Mouse (Mus musculus) ES-E14 (cell line): ENCODE measurements around the gene Alppl2. TPM values are rescaled to one million over a fixed set of nuclear protein-coding genes. Genes with fewer than 3 reads are reported as not detected.

Source experiments
- DNase-seq: peaks from one replicate; pipeline ENCODE4 v3.0.0-alpha.2; 2013; ENCODE audit warnings: low read depth, low spot score
- H3K27ac ChIP-seq: 2 replicates; pipeline ENCODE4 v1.5.1; 2012; ENCODE audit warnings: low read depth, mild to moderate bottlenecking, low read length, moderate library complexity, mixed read lengths; ENCODE audit not compliant: poor library complexity, insufficient read depth, severe bottlenecking
- H3K36me3 ChIP-seq: 2 replicates; pipeline ENCODE4 v1.6.1; 2012; ENCODE audit warnings: mild to moderate bottlenecking, low read length, moderate library complexity, mixed read lengths; ENCODE audit not compliant: control insufficient read depth, poor library complexity, insufficient read depth, severe bottlenecking
- H3K4me1 ChIP-seq, 2 experiments: fragments of 150-350 bp in 1 of 2; sonication (generic) in 1 of 2; 2 replicates each; pipeline ENCODE4 v1.6.1; 2012; ENCODE audit warnings: low read length in 2 of 2, mild to moderate bottlenecking in 1 of 2, mixed read lengths in 1 of 2; ENCODE audit not compliant: control insufficient read depth in 2 of 2, insufficient read depth in 2 of 2, poor library complexity in 1 of 2
- H3K4me3 ChIP-seq, 2 experiments: fragments of 150-350 bp in 1 of 2; sonication (generic) in 1 of 2; 2 replicates each; pipeline ENCODE4 v1.5.1; 2012; ENCODE audit warnings: low read length in 2 of 2, low read depth in 1 of 2, mild to moderate bottlenecking in 1 of 2, mixed read lengths in 1 of 2; ENCODE audit not compliant: insufficient read depth in 1 of 2, poor library complexity in 1 of 2, severe bottlenecking in 1 of 2
- H3K9ac ChIP-seq: 2 replicates; pipeline ENCODE4 v1.6.1; 2012; ENCODE audit warnings: low read depth, mild to moderate bottlenecking, low read length, mixed read lengths; ENCODE audit not compliant: poor library complexity, insufficient read depth, severe bottlenecking
- H3K9me3 ChIP-seq: fragments of 150-350 bp; sonication (generic); 2 replicates; pipeline ENCODE4 v1.6.1; 2012; ENCODE audit warnings: low read depth, mild to moderate bottlenecking, low read length; ENCODE audit not compliant: control insufficient read depth, insufficient read depth
- CHD2 ChIP-seq: IDR thresholded peaks from 2 replicates; pipeline ENCODE4 v1.6.1; 2014; ENCODE audit warnings: mild to moderate bottlenecking, low read depth, low read length, inconsistent platforms
- HCFC1 ChIP-seq: IDR thresholded peaks from 2 replicates; pipeline ENCODE4 v1.6.1; 2012; ENCODE audit warnings: low read length, inconsistent platforms, borderline replicate concordance; ENCODE audit not compliant: insufficient read depth
- MAFK ChIP-seq: IDR thresholded peaks from 2 replicates; pipeline ENCODE4 v1.6.1; 2014; ENCODE audit warnings: mild to moderate bottlenecking, low read depth, low read length, inconsistent platforms; ENCODE audit not compliant: insufficient read depth
- ZC3H11A ChIP-seq: IDR thresholded peaks from 2 replicates; pipeline ENCODE4 v1.6.1; 2012; ENCODE audit warnings: low read depth, mild to moderate bottlenecking, inconsistent platforms, low read length, borderline replicate concordance
- ZNF384 ChIP-seq: IDR thresholded peaks from 2 replicates; pipeline ENCODE4 v1.6.1; 2012; ENCODE audit warnings: low read depth, low read length, inconsistent platforms
- in situ Hi-C, 2 experiments: fragments of 600-800 bp; cut with MboI; formaldehyde crosslinking; loops; one replicate each; pipeline ENCODE4 v1.15.1; 2025; ENCODE audit warnings: low sequenced_read_pairs in 2 of 2, inconsistent platforms in 1 of 2; ENCODE audit not compliant: unreplicated experiment in 2 of 2
- total RNA-seq: library from RNA; depleted of rRNA; stranded (reverse); fragments of 300-350 nt; gene quantifications from 2 replicates; pipeline ENCODE4 v1.2.3, GENCODE M21; 2012

Gene Alppl2
- total RNA-seq, 1 experiment, result 5.2 TPM

DNA sequence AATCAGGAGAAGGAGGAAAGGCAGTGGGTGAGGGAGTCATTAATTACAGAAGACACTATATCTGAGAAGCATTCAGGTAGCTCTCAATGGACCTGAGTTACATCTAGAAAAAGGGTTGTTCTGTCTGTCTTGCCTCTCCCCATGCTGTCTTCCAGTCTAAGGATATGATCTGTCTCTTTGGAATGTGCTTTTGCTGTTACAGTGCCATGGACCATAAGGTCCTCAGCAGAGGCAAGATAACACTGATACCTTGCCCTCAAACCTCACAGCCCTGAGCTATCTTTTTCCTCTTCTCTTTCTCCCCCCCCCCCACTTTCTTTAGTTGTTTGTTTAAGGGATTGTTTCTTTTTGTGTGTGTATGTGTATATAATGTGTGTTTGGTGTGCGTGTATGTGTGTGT, 25.1 kb upstream of the Alppl2 start:
- H3K4me1 ChIP-seq, result no peaks in the 10 kb centered on the region
- no peak overlapping the region for H3K9ac ChIP-seq
- TF ChIP-seq HCFC1 (no peak), CHD2 (no peak), MAFK (no peak), ZC3H11A (no peak), ZNF384 (no peak)
- in situ Hi-C loops, result no loop called here
- no peak overlapping the region for H3K4me3 ChIP-seq
- DNase-seq, result no peak
- no peaks in the 10 kb centered on the region for H3K9me3 ChIP-seq
- no peak overlapping the region for H3K27ac ChIP-seq
- no peaks in the 10 kb centered on the region for H3K36me3 ChIP-seq

- DNase-seq, result peak; percentile 40
- TF ChIP-seq ZNF384 (no peak), MAFK (peak; percentile 16; the same call in 1 of the 2 replicates), HCFC1 (no peak), ZC3H11A (no peak), CHD2 (no peak)
- in situ Hi-C loops, result no loop called here
Observed at GRCm38 (mm10) chr1:87111719-87112354, 22.1 kb upstream of the Alppl2 start.

GRCm38 (mm10) chr1:87108564-87108963, 18.8 kb upstream of the Alppl2 start:
- Histone ChIP-seq H3K4me1 (no peaks in the 10 kb centered on the region), H3K9ac (no peak overlapping the region), H3K36me3 (no peaks in the 10 kb centered on the region), H3K4me3 (no peak overlapping the region), H3K27ac (no peak overlapping the region), H3K9me3 (no peaks in the 10 kb centered on the region)
- in situ Hi-C loops, result no loop called here
- DNase-seq, result no peak
- TF ChIP-seq CHD2 (no peak), HCFC1 (no peak)

More at GRCm38 (mm10) chr1:87111719-87112354, 22.1 kb upstream of the Alppl2 start:
- Histone ChIP-seq H3K9me3 (no peaks in the 10 kb centered on the region), H3K27ac (no peak overlapping the region), H3K4me3 (no peak overlapping the region), H3K9ac (no peak overlapping the region), H3K4me1 (no peaks in the 10 kb centered on the region), H3K36me3 (no peaks in the 10 kb centered on the region)

DNA sequence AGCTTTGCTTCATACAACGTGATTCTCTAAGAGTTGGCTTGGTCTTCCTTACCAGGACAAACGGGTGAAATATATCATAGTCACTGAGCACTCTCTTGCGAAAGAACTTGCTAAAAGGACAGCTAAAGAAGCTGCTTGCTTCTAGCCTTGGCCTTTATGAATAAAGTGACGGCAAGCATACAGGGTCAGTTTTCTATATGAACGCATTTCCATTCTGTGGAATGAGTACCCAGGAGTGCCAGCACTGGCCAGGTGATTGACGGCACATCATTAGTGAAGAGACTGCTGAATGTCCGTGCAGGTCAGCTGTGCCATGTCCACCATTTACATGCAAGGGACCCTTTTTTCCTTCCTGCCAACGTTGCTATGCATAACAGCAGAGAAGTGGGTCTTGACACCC, 16.8 kb upstream of the Alppl2 start:
- no peaks in the 10 kb centered on the region for H3K9me3 ChIP-seq
- no peak overlapping the region for H3K9ac ChIP-seq
- H3K27ac ChIP-seq, result no peak overlapping the region
- TF ChIP-seq MAFK, result no peak
- no peak for TF ChIP-seq CHD2
- no peak for TF ChIP-seq ZC3H11A
- no peak for TF ChIP-seq HCFC1
- TF ChIP-seq ZNF384, result no peak
- no peaks in the 10 kb centered on the region for H3K4me1 ChIP-seq
- H3K4me3 ChIP-seq, result no peak overlapping the region
- no peak for DNase-seq
- no peaks in the 10 kb centered on the region for H3K36me3 ChIP-seq
- in situ Hi-C loops, result no loop called here

DNA sequence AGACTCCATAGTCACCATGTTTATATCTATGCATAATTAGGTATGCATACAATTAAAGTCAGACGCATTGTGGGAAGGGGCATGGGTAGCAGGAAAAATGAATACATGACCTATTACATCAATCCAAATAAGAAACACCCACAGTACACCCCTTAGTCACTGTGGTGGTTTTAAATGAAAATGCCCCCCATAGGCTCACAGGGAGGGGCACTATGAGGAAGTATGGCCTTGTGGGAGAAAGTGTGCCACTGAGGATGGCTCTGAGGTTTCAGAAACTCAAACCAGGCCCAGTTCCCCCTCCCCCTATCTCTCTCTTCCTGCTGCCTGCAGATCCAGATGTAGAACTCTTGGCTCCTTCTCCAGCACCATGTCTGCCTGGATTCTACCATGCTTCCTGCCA, 14.2 kb upstream of the Alppl2 start:
- H3K9me3 ChIP-seq, result no peaks in the 10 kb centered on the region
- no peak overlapping the region for H3K27ac ChIP-seq
- TF ChIP-seq CHD2, result no peak
- TF ChIP-seq ZNF384, result no peak
- TF ChIP-seq ZC3H11A, result no peak
- no peak for TF ChIP-seq MAFK
- no peak for TF ChIP-seq HCFC1
- in situ Hi-C loops, result no loop called here
- no peak overlapping the region for H3K9ac ChIP-seq
- H3K4me3 ChIP-seq, result no peak overlapping the region
- H3K4me1 ChIP-seq, result no peaks in the 10 kb centered on the region
- DNase-seq, result no peak
- H3K36me3 ChIP-seq, result no peaks in the 10 kb centered on the region
